Mouse (Mus musculus): ENCODE data around the gene Mcemp1. TPM values are rescaled to one million over a fixed set of nuclear protein-coding genes. Genes with fewer than 3 reads are reported as not detected.

The Mcemp1 gene
- polyA plus RNA-seq, 1 experiment from 2014 or later = 0.51 TPM

- no peak overlapping the region for H3K4me3 ChIP-seq
- H3K36me3 ChIP-seq = no peaks in the 10 kb centered on the region
- no peak overlapping the region for H3K9ac ChIP-seq
- no peaks in the 10 kb centered on the region for H3K4me1 ChIP-seq
- no peak overlapping the region for H3K4me2 ChIP-seq
- no peak for ATAC-seq (ENCODE audit: insufficient number of reproducible peaks, low FRiP score, low TSS enrichment, low read depth)
- H3K27me3 ChIP-seq = no peaks in the 10 kb centered on the region
- WGBS = 93% methylated on average over 1 of the region's 1 CpGs
- no peak overlapping the region for H3K27ac ChIP-seq
- H3K9me3 ChIP-seq = no peaks in the 10 kb centered on the region
Measured at GRCm38 (mm10) chr8:3701491-3701890, 35.9 kb downstream of the Mcemp1 start.

- no peak overlapping the region for H3K27ac ChIP-seq
- no peak for ATAC-seq (ENCODE audit: insufficient number of reproducible peaks, low FRiP score, low TSS enrichment, low read depth)
- 67% methylated on average over 4 of the region's 4 CpGs for WGBS
- no peaks in the 10 kb centered on the region for H3K4me1 ChIP-seq
- no peak overlapping the region for H3K4me3 ChIP-seq
- no peaks in the 10 kb centered on the region for H3K36me3 ChIP-seq
- H3K27me3 ChIP-seq = no peaks in the 10 kb centered on the region
- H3K9ac ChIP-seq = no peak overlapping the region
- no peaks in the 10 kb centered on the region for H3K9me3 ChIP-seq
- no peak overlapping the region for H3K4me2 ChIP-seq
Measured at GRCm38 (mm10) chr8:3705711-3706110, 40.2 kb downstream of the Mcemp1 start.

- 69% methylated on average over 7 of the region's 7 CpGs for WGBS
Measured at GRCm38 (mm10) chr8:3707611-3708010, 42.1 kb downstream of the Mcemp1 start.

GRCm38 (mm10) chr8:3710312-3710711 is 44.8 kb downstream of the Mcemp1 start:
- 80% methylated on average over 3 of the region's 3 CpGs for WGBS
- Histone ChIP-seq H3K4me2 (no peak overlapping the region), H3K36me3 (no peaks in the 10 kb centered on the region), H3K27me3 (no peaks in the 10 kb centered on the region), H3K9me3 (no peaks in the 10 kb centered on the region), H3K4me1 (no peaks in the 10 kb centered on the region), H3K4me3 (no peak overlapping the region), H3K27ac (no peak overlapping the region), H3K9ac (no peak overlapping the region)
- no peak for ATAC-seq (ENCODE audit: insufficient number of reproducible peaks, low FRiP score, low TSS enrichment, low read depth)

More at GRCm38 (mm10) chr8:3707611-3708010, 42.1 kb downstream of the Mcemp1 start:
- H3K27me3 ChIP-seq = no peaks in the 10 kb centered on the region
- H3K9me3 ChIP-seq = no peaks in the 10 kb centered on the region
- no peak overlapping the region for H3K4me2 ChIP-seq
- ATAC-seq (ENCODE audit: insufficient number of reproducible peaks, low FRiP score, low TSS enrichment, low read depth) = no peak
- H3K27ac ChIP-seq = no peak overlapping the region
- H3K36me3 ChIP-seq = no peaks in the 10 kb centered on the region
- no peak overlapping the region for H3K9ac ChIP-seq
- no peak overlapping the region for H3K4me3 ChIP-seq
- no peaks in the 10 kb centered on the region for H3K4me1 ChIP-seq

- no peak overlapping the region for H3K9ac ChIP-seq
- H3K9me3 ChIP-seq = no peaks in the 10 kb centered on the region
- H3K27ac ChIP-seq = no peak overlapping the region
- ATAC-seq (ENCODE audit: insufficient number of reproducible peaks, low FRiP score, low TSS enrichment, low read depth) = no peak
- H3K36me3 ChIP-seq = no peaks in the 10 kb centered on the region
- H3K4me2 ChIP-seq = no peak overlapping the region
- H3K4me3 ChIP-seq = no peak overlapping the region
- H3K4me1 ChIP-seq = no peaks in the 10 kb centered on the region
- no peaks in the 10 kb centered on the region for H3K27me3 ChIP-seq
- 57% methylated on average over 2 of the region's 2 CpGs for WGBS
Measured at GRCm38 (mm10) chr8:3711646-3712045, 46.1 kb downstream of the Mcemp1 start.

GRCm38 (mm10) chr8:3717321-3717954 is 51.9 kb downstream of the Mcemp1 start:
- no peak for ATAC-seq (ENCODE audit: insufficient number of reproducible peaks, low FRiP score, low TSS enrichment, low read depth)
- Histone ChIP-seq H3K4me3 (no peak overlapping the region), H3K9ac (no peak overlapping the region), H3K9me3 (no peaks in the 10 kb centered on the region), H3K27me3 (no peaks in the 10 kb centered on the region), H3K4me2 (no peak overlapping the region), H3K27ac (no peak overlapping the region), H3K4me1 (no peaks in the 10 kb centered on the region), H3K36me3 (no peaks in the 10 kb centered on the region)
- 82% methylated on average over 12 of the region's 12 CpGs for WGBS

- Histone ChIP-seq H3K9me3 (no peaks in the 10 kb centered on the region), H3K9ac (no peak overlapping the region), H3K27ac (no peak overlapping the region), H3K4me2 (no peak overlapping the region), H3K4me1 (no peaks in the 10 kb centered on the region), H3K36me3 (no peaks in the 10 kb centered on the region), H3K27me3 (no peaks in the 10 kb centered on the region), H3K4me3 (no peak overlapping the region)
- ATAC-seq (ENCODE audit: insufficient number of reproducible peaks, low FRiP score, low TSS enrichment, low read depth) = no peak
- 15% methylated on average over 14 of the region's 14 CpGs for WGBS
Measured at GRCm38 (mm10) chr8:3718559-3718958, 53.0 kb downstream of the Mcemp1 start.

Other genes with a start within 250 kb of the Mcemp1 start
- gene Pex11g, start 198.1 kb upstream of the Mcemp1 start, polyA plus RNA-seq (2015; fragmentation: Nextera tagmentation; extraction: Ambion mirVana) = 5.6 and 6.2 TPM in 2 replicates
- not detected in 2 replicates for gene Tex45, start 194.9 kb upstream of the Mcemp1 start, polyA plus RNA-seq (2015; fragmentation: Nextera tagmentation; extraction: Ambion mirVana)
- 43.7 and 45.9 TPM in 2 replicates for gene Zfp358, start 172.6 kb upstream of the Mcemp1 start, polyA plus RNA-seq (2015; fragmentation: Nextera tagmentation; extraction: Ambion mirVana)
- 50.8 and 53.3 TPM in 2 replicates for gene Mcoln1, start 165.3 kb upstream of the Mcemp1 start, polyA plus RNA-seq (2015; fragmentation: Nextera tagmentation; extraction: Ambion mirVana)
- 21.8 and 23.5 TPM in 2 replicates for gene Pnpla6, start 150.4 kb upstream of the Mcemp1 start, polyA plus RNA-seq (2015; fragmentation: Nextera tagmentation; extraction: Ambion mirVana)
- 0.26 and 0.47 TPM in 2 replicates for gene C330021F23Rik, start 97.8 kb upstream of the Mcemp1 start, polyA plus RNA-seq (2015; fragmentation: Nextera tagmentation; extraction: Ambion mirVana)
- gene Camsap3, start 78.5 kb upstream of the Mcemp1 start, polyA plus RNA-seq (2015; fragmentation: Nextera tagmentation; extraction: Ambion mirVana) = 11.4 and 11.6 TPM in 2 replicates
- gene Xab2, start 44.4 kb upstream of the Mcemp1 start, polyA plus RNA-seq (2015; fragmentation: Nextera tagmentation; extraction: Ambion mirVana) = 50.1 and 52.3 TPM in 2 replicates
- gene Pet100, start 44.2 kb upstream of the Mcemp1 start, polyA plus RNA-seq (2015; fragmentation: Nextera tagmentation; extraction: Ambion mirVana) = 94.9 and 112 TPM in 2 replicates
- gene Pcp2, start 40.2 kb upstream of the Mcemp1 start, polyA plus RNA-seq (2015; fragmentation: Nextera tagmentation; extraction: Ambion mirVana) = 0.12 TPM in 1 of 2 replicates, not detected in the other
- 42.5 and 43.0 TPM in 2 replicates for gene Stxbp2, start 34.8 kb upstream of the Mcemp1 start, polyA plus RNA-seq (2015; fragmentation: Nextera tagmentation; extraction: Ambion mirVana)
- not detected in 2 replicates for gene Retn, start 10.0 kb upstream of the Mcemp1 start, polyA plus RNA-seq (2015; fragmentation: Nextera tagmentation; extraction: Ambion mirVana)
- 7.6 and 9.9 TPM in 2 replicates for gene Fcor, start 6.6 kb downstream of the Mcemp1 start, polyA plus RNA-seq (2015; fragmentation: Nextera tagmentation; extraction: Ambion mirVana)
- 37.7 and 39.0 TPM in 2 replicates for gene Trappc5, start 10.5 kb downstream of the Mcemp1 start, polyA plus RNA-seq (2015; fragmentation: Nextera tagmentation; extraction: Ambion mirVana)
- gene Fcer2a, start 28.4 kb downstream of the Mcemp1 start, polyA plus RNA-seq (2015; fragmentation: Nextera tagmentation; extraction: Ambion mirVana) = 0.17 and 0.33 TPM in 2 replicates
- not detected in 2 replicates for gene Clec4g, start 54.9 kb downstream of the Mcemp1 start, polyA plus RNA-seq (2015; fragmentation: Nextera tagmentation; extraction: Ambion mirVana)
- gene Cd209a, start 83.2 kb downstream of the Mcemp1 start, polyA plus RNA-seq (2015; fragmentation: Nextera tagmentation; extraction: Ambion mirVana) = 0.52 and 0.77 TPM in 2 replicates
- not detected in 2 replicates for gene Cd209e, start 188.6 kb downstream of the Mcemp1 start, polyA plus RNA-seq (2015; fragmentation: Nextera tagmentation; extraction: Ambion mirVana)
- gene Cd209d, start 212.8 kb downstream of the Mcemp1 start, polyA plus RNA-seq (2015; fragmentation: Nextera tagmentation; extraction: Ambion mirVana) = not detected in 2 replicates